Mouse (Mus musculus) regulatory T cell (primary cell): Measurements from ENCODE around the gene Mapkap1.

ENCODE experiments used
- in situ Hi-C: fragments of 300-600 bp; cut with MboI, MseI; formaldehyde crosslinking; loops from one replicate; pipeline ENCODE4 v1.15.1; 2025; ENCODE audit warnings: high pct_unique_total_duplicates

Mapkap1 gene

GRCm38 (mm10) chr2:34406601-34407464 is at the start of gene Mapkap1:
Gene Mapkap1 (plus strand): TSS chr2:34406771.
- in situ Hi-C loops: loop anchor here (5.0 kb wide), 1 partner anchor 35 kb away; the partner anchor contains the start of gene Pbx3

GRCm38 (mm10) chr2:34363678-34364077 is 42.9 kb upstream of the Mapkap1 start:
- in situ Hi-C loops: no loop called here

- in situ Hi-C loops: no loop called here
Measured at GRCm38 (mm10) chr2:34367024-34367423, 39.5 kb upstream of the Mapkap1 start.

- in situ Hi-C loops: no loop called here
Measured at GRCm38 (mm10) chr2:34368396-34368795, 38.2 kb upstream of the Mapkap1 start.

- in situ Hi-C loops: loop anchor here (5.0 to 10.0 kb wide), 2 partner anchors 37 to 1826 kb away; partner anchors contain the start of gene Mapkap1
Measured at GRCm38 (mm10) chr2:34370349-34370724, 36.2 kb upstream of the Mapkap1 start.

- in situ Hi-C loops: loop anchor here (5.0 to 10.0 kb wide), 2 partner anchors 36 to 1826 kb away; partner anchors contain the start of gene Mapkap1
Measured at GRCm38 (mm10) chr2:34370725-34371440, 35.7 kb upstream of the Mapkap1 start.

GRCm38 (mm10) chr2:34371441-34372304 is 34.9 kb upstream of the Mapkap1 start:
- in situ Hi-C loops: loop anchor here (5.0 to 10.0 kb wide), 2 partner anchors 36 to 1827 kb away; partner anchors contain the start of gene Mapkap1

- in situ Hi-C loops: loop anchor here (5.0 to 10.0 kb wide), 2 partner anchors 35 to 1828 kb away; partner anchors contain the start of gene Mapkap1
Measured at GRCm38 (mm10) chr2:34372305-34373301, 34.0 kb upstream of the Mapkap1 start, which contains the start of gene Pbx3. Gene Pbx3 (minus strand): TSS chr2:34373142.

- in situ Hi-C loops: loop anchor here (5.0 to 10.0 kb wide), 2 partner anchors 33 to 1829 kb away; partner anchors contain the start of gene Mapkap1
Measured at GRCm38 (mm10) chr2:34373886-34374285, 32.7 kb upstream of the Mapkap1 start.

GRCm38 (mm10) chr2:34374349-34374748 is 32.2 kb upstream of the Mapkap1 start:
- in situ Hi-C loops: loop anchor here (5.0 to 10.0 kb wide), 2 partner anchors 33 to 1830 kb away; partner anchors contain the start of gene Mapkap1

- in situ Hi-C loops: loop anchor here (10.0 kb wide), 1 partner anchor 1834 kb away; no protein-coding TSS in a partner anchor
Measured at GRCm38 (mm10) chr2:34378930-34379329, 27.6 kb upstream of the Mapkap1 start.

- in situ Hi-C loops: no loop called here
Measured at GRCm38 (mm10) chr2:34399535-34399934, 7.0 kb upstream of the Mapkap1 start.

GRCm38 (mm10) chr2:34407596-34407995 is 1.0 kb downstream of the Mapkap1 start:
- in situ Hi-C loops: loop anchor here (5.0 kb wide), 1 partner anchor 35 kb away; the partner anchor contains the start of gene Pbx3

GRCm38 (mm10) chr2:34408341-34408740 is 1.8 kb downstream of the Mapkap1 start:
- in situ Hi-C loops: loop anchor here (5.0 kb wide), 1 partner anchor 36 kb away; the partner anchor contains the start of gene Pbx3

- in situ Hi-C loops: loop anchor here (5.0 kb wide), 1 partner anchor 38 kb away; the partner anchor contains the start of gene Pbx3
Measured at GRCm38 (mm10) chr2:34409741-34410340, 3.3 kb downstream of the Mapkap1 start.

GRCm38 (mm10) chr2:34420256-34420655 is 13.7 kb downstream of the Mapkap1 start:
- in situ Hi-C loops: no loop called here

GRCm38 (mm10) chr2:34424186-34424585 is 17.6 kb downstream of the Mapkap1 start:
- in situ Hi-C loops: no loop called here

- in situ Hi-C loops: no loop called here
Measured at GRCm38 (mm10) chr2:34425573-34426223, 19.1 kb downstream of the Mapkap1 start.
